Mouse (Mus musculus) cerebellum, adult 2 months (tissue): ENCODE results near the gene Zfp13. TPM values are rescaled to one million over a fixed set of nuclear protein-coding genes. Genes with fewer than 3 reads are reported as not detected.

Experiments used
- DNase-seq, 2 experiments: peaks; one replicate each; pipeline ENCODE4 v3.0.0; 2021
- H3K27ac ChIP-seq: fragments of 200-500 bp; 2 replicates; pipeline ENCODE4 v1.5.1; 2012; ENCODE audit warnings: low read length, control low read depth, inconsistent platforms; ENCODE audit not compliant: insufficient read depth
- H3K27me3 ChIP-seq: fragments of 200-500 bp; 2 replicates; pipeline ENCODE4 v1.6.1; 2012; ENCODE audit warnings: inconsistent platforms, mild to moderate bottlenecking, low read length, moderate library complexity; ENCODE audit not compliant: control insufficient read depth, insufficient read depth
- H3K4me1 ChIP-seq: fragments of 200-500 bp; 2 replicates; pipeline ENCODE4 v1.6.1; 2011; ENCODE audit warnings: low read length; ENCODE audit not compliant: control insufficient read depth, insufficient read depth
- H3K4me3 ChIP-seq: fragments of 200-500 bp; replicated peaks from 2 replicates; pipeline ENCODE3; 2011; ENCODE audit warnings: mild to moderate bottlenecking, low read depth, low read length, control low read depth; ENCODE audit not compliant: insufficient read depth
- CTCF ChIP-seq: fragments of 200-500 bp; IDR thresholded peaks from 2 replicates; pipeline ENCODE4 v1.5.1; 2011; ENCODE audit warnings: low read depth, mild to moderate bottlenecking, control low read depth, low read length, moderate library complexity, borderline replicate concordance; ENCODE audit not compliant: insufficient read depth
- POLR2A ChIP-seq: fragments of 200-500 bp; IDR thresholded peaks from 2 replicates; pipeline ENCODE4 v1.6.1; 2011; ENCODE audit warnings: low read length, control low read depth, borderline replicate concordance; ENCODE audit not compliant: insufficient read depth
- WGBS: fragments of 180-500 bp; shearing (Covaris S2); methylation state at CpG from one replicate; pipeline ENCODE4 v1.1.7; 2018; 5-methylcytosine and 5-hydroxymethylcytosine counted together
- polyA plus RNA-seq: library from polyadenylated mRNA; depleted of rRNA; stranded (reverse); fragments of >200 nt; gene quantifications from 2 replicates; pipeline ENCODE4 v1.2.3, GENCODE M21; 2012

The Zfp13 gene
- polyA plus RNA-seq, 1 experiment: 27.2 TPM

DNA sequence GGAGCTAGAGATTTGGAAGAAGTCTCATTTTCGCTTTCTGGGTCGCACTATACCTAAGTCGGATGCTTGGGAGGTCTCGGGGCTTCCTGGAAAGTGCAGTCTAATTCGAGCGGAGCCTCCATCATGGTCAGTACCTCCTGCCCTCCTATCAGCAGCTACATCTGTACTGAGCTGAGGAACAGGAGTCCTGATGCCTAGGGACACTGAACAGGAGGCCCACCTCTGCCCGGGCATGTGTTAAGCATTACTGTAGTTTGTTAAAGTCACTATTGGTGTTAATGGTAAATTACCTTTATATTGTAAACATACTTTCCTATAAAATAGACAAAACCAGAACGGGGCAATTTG is 34.9 kb downstream of the Zfp13 start:
- Histone ChIP-seq H3K27me3 (no peaks in the 10 kb centered on the region), H3K27ac (peak overlapping the region; percentile 57), H3K4me1 (no peaks in the 10 kb centered on the region; the same call in 1 of the 2 replicates), H3K4me3 (peak overlapping the region; percentile 74)
- TF ChIP-seq CTCF (no peak), POLR2A (no peak)
- DNase-seq: no peak
- WGBS: 0% methylated on average over 8 of the region's 8 CpGs

DNA sequence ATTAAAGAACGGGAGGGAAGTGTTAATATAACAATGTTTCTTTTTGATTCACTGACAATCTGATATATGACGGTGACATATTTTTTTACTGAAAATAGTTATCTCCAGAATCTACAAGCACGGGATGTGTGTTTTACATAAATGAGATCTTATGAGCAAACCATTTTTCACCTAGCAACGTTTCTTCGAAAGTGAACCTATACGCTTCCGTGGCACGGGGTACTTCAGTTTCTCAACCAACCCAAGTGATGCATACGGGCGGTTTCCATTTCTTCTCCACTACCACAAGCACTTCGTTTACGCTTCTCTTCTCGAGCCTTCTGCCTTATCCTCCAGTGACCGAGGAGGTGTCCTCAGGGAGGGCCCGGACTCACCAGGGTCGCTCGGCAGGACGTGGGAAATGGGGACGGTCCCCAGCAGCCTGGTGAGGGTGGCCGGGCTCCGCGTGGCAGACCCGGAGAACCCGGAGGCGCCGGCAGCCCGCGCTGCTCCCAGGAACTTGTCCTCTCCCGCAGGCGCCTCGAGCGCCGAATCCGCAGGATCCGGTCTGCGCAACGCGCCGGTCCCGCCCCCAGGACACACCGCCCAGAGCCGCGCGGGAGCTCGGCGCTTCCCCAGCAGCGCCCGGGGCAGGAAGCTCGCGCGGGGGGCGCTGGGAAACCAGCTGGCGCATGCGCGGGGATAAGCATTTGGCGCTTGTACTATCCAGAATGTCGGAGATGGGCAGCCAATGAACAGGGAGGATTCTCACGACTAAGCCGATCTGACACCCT is 35.5 kb downstream of the Zfp13 start, which contains the start of gene Zfp213:
Gene Zfp213, minus strand, starts transcription at position 644 of the 773 bp plus-strand sequence.
- H3K4me3 ChIP-seq: peak within 1 kb of the TSS; percentile 74
- no peaks in the 10 kb centered on the region for H3K27me3 ChIP-seq
- no peak for TF ChIP-seq CTCF
- TF ChIP-seq POLR2A: peak; percentile 80
- H3K4me1 ChIP-seq: no peaks in the 10 kb centered on the region; the same call in 1 of the 2 replicates
- peak; percentile 96 to 97 for DNase-seq
- H3K27ac ChIP-seq: peak within 1 kb of the TSS; percentile 83
- under 1% methylated on average over 59 of the region's 59 CpGs for WGBS

DNA sequence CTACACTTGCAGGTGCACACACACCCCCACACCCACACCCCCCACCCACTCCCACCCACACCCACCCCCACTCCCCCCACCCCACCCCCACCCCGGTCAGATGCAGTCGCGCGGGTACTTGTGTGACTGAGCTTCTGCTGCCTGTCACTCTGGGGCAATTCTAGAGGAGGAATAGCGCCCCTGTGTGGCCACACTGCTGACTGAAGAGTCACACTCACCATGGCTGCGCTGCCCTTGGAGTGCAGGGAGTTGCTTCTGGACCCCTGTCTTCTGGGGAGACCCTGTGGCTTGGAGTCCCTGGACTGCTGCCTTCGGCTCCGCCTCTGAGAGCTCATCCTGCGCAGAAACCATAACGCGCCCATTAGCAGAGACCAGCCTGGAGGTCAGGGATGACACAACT is 39.5 kb downstream of the Zfp13 start:
- Histone ChIP-seq H3K4me3 (no peak overlapping the region), H3K27me3 (no peaks in the 10 kb centered on the region), H3K27ac (no peak overlapping the region), H3K4me1 (no peaks in the 10 kb centered on the region; the same call in 1 of the 2 replicates)
- no peak for DNase-seq
- 48% methylated on average over 11 of the region's 11 CpGs for WGBS
- TF ChIP-seq POLR2A (no peak), CTCF (peak; percentile 32; the same call in 1 of the 2 replicates)

DNA sequence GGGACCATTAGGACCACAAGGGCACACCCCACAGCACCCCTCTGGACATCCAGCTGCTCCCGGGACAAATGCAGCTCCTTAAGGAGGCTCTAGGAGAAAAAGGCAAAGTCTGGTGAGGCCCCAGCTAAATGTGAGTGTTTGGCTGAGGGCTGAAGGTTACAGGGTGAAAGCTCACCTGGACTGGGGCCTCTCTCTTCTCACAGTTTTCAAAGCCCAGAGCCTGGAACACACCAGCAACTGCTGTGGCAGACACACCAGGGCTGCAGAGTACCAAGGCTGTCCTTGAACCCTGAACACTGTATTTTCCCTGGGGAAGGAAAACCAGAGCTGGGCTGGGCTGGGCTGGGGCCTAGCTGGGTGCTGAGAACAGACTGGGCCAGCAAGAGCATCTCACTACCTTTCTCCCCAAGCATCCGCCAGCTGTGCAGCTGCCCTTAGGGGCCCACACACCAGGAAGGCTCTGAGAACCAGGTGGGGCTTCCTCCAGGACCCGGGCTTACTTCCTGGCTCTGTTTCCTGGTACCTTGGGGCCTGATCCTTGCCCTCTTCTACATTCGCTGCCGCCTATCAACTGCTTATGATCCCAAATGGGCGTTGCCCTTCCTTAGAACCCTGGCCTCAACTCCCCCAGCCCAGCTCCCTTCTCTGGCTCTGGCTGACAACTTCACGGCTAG is 43.9 kb downstream of the Zfp13 start:
- Histone ChIP-seq H3K27me3 (no peaks in the 10 kb centered on the region), H3K27ac (no peak overlapping the region), H3K4me3 (no peak overlapping the region), H3K4me1 (peaks cover 3% of the 10 kb centered on the region)
- TF ChIP-seq POLR2A: no peak
- TF ChIP-seq CTCF: no peak
- 69% methylated on average over 7 of the region's 7 CpGs for WGBS
- DNase-seq: no peak

DNA sequence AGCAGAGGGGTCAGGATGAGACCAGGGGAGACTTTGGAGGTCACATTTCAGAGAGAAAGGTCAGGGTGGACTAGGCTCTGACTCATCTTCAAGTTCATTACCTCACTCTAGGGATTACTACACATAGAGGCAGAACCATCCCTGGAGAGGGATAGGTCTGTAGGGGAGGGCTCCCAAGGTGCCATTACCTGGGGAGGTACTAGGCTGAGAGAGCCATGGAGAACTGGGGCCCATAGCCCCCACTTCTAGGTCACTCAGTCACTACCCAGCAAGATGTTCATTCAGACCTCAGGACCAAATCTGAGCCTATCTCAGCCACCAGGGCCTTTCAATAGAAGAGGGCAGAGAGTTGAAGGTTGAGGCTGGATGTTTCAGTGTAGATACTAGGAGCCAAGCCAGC is 45.0 kb downstream of the Zfp13 start:
- DNase-seq: no peak
- Histone ChIP-seq H3K27me3 (no peaks in the 10 kb centered on the region), H3K27ac (no peak overlapping the region), H3K4me3 (no peak overlapping the region), H3K4me1 (peaks cover 3% of the 10 kb centered on the region)
- TF ChIP-seq CTCF: no peak
- no peak for TF ChIP-seq POLR2A

DNA sequence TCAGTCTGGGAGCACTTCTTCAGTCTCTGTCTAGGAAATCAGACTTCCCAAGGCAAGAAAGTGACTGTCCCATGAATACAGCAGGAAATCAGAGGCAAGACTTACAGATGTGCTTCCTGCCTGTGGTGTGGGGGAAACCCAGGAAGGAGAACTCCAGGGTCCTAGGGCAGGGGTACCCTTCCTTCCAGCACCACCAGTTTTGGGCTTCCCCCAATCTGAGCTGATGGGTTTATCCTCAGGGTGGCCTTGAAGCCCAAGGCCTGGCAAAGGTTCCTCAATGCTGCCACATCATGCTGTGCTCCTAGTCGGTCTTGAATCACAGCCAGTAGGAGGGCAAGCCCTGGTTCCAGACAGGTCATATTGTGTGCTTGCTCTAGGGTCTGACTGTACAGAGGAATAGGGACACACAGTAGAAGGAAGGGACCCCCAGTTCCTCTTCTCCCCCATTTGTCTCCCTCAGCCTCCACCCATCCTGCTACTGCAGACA is 45.6 kb downstream of the Zfp13 start:
- TF ChIP-seq CTCF (no peak), POLR2A (no peak)
- H3K4me3 ChIP-seq: no peak overlapping the region
- no peaks in the 10 kb centered on the region for H3K27me3 ChIP-seq
- DNase-seq: no peak
- peaks cover 3% of the 10 kb centered on the region for H3K4me1 ChIP-seq
- WGBS: 34% methylated on average over 1 of the region's 1 CpGs
- no peak overlapping the region for H3K27ac ChIP-seq

DNA sequence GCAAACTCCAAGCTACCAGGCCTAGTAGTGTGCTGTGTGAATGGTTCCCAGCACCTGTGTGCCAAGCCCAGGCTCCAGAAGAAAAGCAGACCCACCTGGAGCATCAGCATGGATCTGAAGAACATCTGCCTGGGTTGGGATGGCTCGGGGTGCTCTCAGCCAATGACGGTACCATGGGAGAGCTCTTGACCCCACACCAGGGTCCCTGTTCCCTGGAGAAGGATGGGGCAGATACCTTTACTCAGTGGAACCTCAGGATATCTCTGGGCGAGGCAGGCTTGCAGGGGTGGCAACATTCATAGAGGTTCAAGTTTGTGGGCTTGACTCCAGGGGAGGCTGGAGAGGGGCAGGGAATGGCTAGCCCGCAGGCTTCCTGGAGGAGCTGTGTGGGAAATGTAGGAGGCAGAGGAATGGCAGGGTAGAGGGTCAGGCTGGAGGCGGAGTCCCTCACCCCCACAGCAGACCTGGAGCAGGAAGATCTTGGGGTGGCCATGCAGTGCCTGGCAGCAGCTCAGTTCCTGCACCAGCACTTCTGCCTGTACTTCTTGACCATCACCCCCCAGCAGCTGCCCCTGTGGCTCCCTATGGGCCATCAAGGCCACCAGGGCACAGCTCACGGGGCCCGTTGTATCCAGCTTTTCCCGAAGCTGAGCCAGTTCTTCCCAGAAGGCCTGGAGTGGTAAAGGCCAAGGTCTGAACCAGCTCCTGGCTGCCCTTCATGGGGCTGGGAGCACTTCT is 46.2 kb downstream of the Zfp13 start:
- no peaks in the 10 kb centered on the region for H3K27me3 ChIP-seq
- peaks cover 3% of the 10 kb centered on the region for H3K4me1 ChIP-seq
- no peak for DNase-seq
- 86% methylated on average over 8 of the region's 8 CpGs for WGBS
- no peak overlapping the region for H3K4me3 ChIP-seq
- H3K27ac ChIP-seq: no peak overlapping the region
- TF ChIP-seq CTCF (no peak), POLR2A (no peak)
